Mouse (Mus musculus) frontal cortex, adult (tissue): Measurements from ENCODE around the gene Gpr88.

ENCODE experiments used
- ATAC-seq: cut with Nextera tagmentation; 2 replicates; pipeline ENCODE4 v1.9.2; 2017; ENCODE audit warnings: mild to moderate bottlenecking, moderate library complexity, mixed read lengths; ENCODE audit not compliant: low TSS enrichment

Gpr88 gene

GRCm38 (mm10) chr3:116200060-116200459 is 53.2 kb downstream of the Gpr88 start:
- ATAC-seq: no peak
